Mouse (Mus musculus) Patski (cell line): Measurements from ENCODE around the gene Olfr926. TPM values are rescaled to one million over a fixed set of nuclear protein-coding genes. Genes with fewer than 3 reads are reported as not detected.
"Not testable (repeated sequence)": the region's sequence is repeated elsewhere in the genome, so short reads cannot be mapped to it uniquely, and the experiment has no call there.

Experiments
- ATAC-seq: fragments of 100-300 bp; one replicate; pipeline ENCODE4 v1.8.0; 2021
- CTCF ChIA-PET: fragments of 350-600 bp; sonication (Branson Sonifier 250); formaldehyde crosslinking; loops from one replicate; lab custom pipeline; 2022; ENCODE audit warnings: inconsistent platforms; lab: Charles Lee
- POLR2A ChIA-PET: fragments of 350-600 bp; sonication (Branson Sonifier 250); formaldehyde crosslinking; loops from one replicate; lab custom pipeline; 2022; ENCODE audit warnings: antibody characterized with exemption, inconsistent platforms; lab: Charles Lee
- DNase-seq: peaks from one replicate; pipeline ENCODE4 v3.0.0-alpha.2; 2011; ENCODE audit warnings: low read depth, low spot score
- H3K27me3 ChIP-seq: fragments of 371-371 bp; one replicate; pipeline ENCODE4 v1.5.1; 2021
- CTCF ChIP-seq: fragments of 100-300 bp; IDR thresholded peaks from one replicate; pipeline ENCODE4 v1.5.1; 2021
- in situ Hi-C: fragments of 300-500 bp; cut with MboI; formaldehyde crosslinking; loops from 3 replicates; pipeline ENCODE4 v1.11.1; 2018; ENCODE audit warnings: low pct_unique_long_range_greater_than_20kb, mixed read lengths
- polyA plus RNA-seq: library from polyadenylated mRNA; unstranded; gene quantifications from one replicate; pipeline ENCODE4 v1.2.3, GENCODE M21; 2021

Gene Olfr926
- polyA plus RNA-seq: not detected

- TF ChIP-seq CTCF: no peak
- ChIA-PET POLR2A (no interaction called here), CTCF (no interaction called here)
- H3K27me3 ChIP-seq: no peaks in the 10 kb centered on the region
- in situ Hi-C loops: no loop called here
- ATAC-seq (no peak), DNase-seq (no peak)
Measured at GRCm38 (mm10) chr9:38876826-38877225, at the start of gene Olfr926. TSS of gene Olfr926 (plus strand) at chr9:38877126.

DNA sequence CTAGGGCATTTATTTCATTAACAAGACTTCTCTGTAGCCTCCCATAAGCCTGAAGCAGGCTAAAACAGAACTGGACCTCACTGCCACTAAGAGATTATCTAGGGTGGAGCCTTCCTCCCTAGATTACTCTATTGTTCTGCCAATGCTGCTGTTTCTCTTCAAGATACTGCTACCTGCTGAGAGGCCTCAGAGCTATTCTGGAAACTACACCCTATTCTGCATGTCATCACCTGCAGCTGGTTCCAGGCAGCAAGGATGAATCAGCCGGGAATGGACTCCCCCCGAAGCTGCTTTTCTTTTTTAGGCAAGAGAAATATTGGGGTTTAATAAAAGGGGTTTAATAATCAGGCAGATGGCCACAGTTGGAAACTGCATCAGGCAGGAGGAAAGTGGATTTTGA, 43.9 kb upstream of the Olfr926 start:
- in situ Hi-C loops: no loop called here
- no peak for ATAC-seq
- ChIA-PET CTCF (no interaction called here), POLR2A (no interaction called here)
- H3K27me3 ChIP-seq: peaks cover 7% of the 10 kb centered on the region
- no peak for TF ChIP-seq CTCF
- no peak for DNase-seq

DNA sequence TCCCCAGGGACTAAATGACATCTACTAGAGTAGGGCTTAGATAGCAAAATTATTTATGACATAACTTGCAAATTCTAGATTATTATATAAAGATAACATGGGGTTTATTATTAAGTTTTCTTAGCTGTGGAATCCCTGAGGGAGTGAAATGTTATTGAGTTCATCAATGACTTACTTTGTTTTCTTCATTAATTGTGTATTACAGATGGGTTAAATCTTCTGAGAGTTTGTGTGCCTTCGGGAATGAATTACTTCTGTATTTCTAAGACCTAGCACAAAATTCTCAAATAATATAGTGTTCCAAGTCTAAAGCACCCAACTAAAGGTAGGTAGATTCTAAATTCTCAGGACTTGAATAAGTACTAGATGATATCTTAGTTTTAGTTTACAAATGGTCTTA, 32.8 kb upstream of the Olfr926 start, which contains the start of gene Olfr924:
Olfr924 (plus strand) TSS at position 301 of the 400 bp plus-strand sequence.
- TF ChIP-seq CTCF: no peak
- no peak for DNase-seq
- CTCF ChIA-PET: no interaction called here
- POLR2A ChIA-PET: no interaction called here
- ATAC-seq: no peak
- no peaks in the 10 kb centered on the region for H3K27me3 ChIP-seq
- in situ Hi-C loops: no loop called here

DNA sequence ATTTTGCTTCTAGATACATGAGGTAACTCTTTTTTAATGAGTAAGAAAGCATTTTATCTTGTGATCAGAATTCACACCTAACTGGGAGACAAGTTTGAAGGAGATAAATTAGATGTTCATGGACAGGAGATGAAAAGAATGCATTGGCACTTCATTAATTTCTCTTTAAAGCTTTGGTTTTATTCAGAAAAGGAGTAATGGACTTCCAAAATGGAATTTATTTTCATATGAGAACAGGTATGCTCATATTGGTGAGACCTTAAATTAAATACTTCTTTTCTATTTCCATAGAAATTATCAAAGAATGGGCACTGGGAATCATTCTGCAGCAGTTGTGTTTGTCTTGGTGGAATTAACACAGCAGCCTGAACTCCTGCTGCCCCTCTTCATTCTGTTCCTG, 22.2 kb upstream of the Olfr926 start, which contains the start of gene Olfr26:
Olfr26 (plus strand) TSS at position 301 of the 400 bp plus-strand sequence.
- POLR2A ChIA-PET: no interaction called here
- ATAC-seq: no peak
- no peak for TF ChIP-seq CTCF

DNA sequence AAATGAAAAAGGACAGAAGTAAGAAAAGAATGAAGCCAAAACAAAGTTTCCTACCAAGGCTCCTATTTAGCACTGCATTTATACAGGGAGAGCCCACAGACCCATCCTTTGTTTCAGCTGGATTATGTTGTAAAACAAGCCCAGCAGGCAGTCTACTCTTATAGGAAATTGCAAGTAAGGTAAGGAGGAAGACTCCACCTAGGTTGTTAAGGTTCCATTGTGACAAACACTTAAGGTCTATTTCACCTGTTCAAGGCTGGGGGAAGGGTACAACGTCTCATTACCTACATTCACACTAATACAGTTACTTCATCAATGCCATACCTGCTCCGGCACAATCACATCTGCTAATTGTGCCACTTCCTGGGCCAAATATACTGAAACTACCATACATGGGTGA, 2.0 kb upstream of the Olfr926 start:
- CTCF ChIA-PET, in situ Hi-C loops, ATAC-seq, H3K27me3 ChIP-seq, POLR2A ChIA-PET, DNase-seq: not testable (repeated sequence)

More for the DNA sequence above, 22.2 kb upstream of the Olfr926 start, which contains the start of gene Olfr26:
- DNase-seq: no peak
- in situ Hi-C loops: no loop called here
- CTCF ChIA-PET: no interaction called here
- H3K27me3 ChIP-seq: no peaks in the 10 kb centered on the region

Other genes with a start within 250 kb of the Olfr926 start
- gene Olfr916, start 217.3 kb upstream of the Olfr926 start, polyA plus RNA-seq: not detected
- gene Olfr917, start 211.3 kb upstream of the Olfr926 start, polyA plus RNA-seq: not detected
- gene Olfr918, start 202.5 kb upstream of the Olfr926 start, polyA plus RNA-seq: not detected
- not detected for gene Olfr919, start 173.5 kb upstream of the Olfr926 start, polyA plus RNA-seq
- 61.4 TPM for gene Vwa5a, start 158.9 kb upstream of the Olfr926 start, polyA plus RNA-seq
- 0.33 TPM for gene Olfr920, start 124.8 kb upstream of the Olfr926 start, polyA plus RNA-seq
- gene Olfr921, start 104.1 kb upstream of the Olfr926 start, polyA plus RNA-seq: not detected
- gene Olfr922, start 62.5 kb upstream of the Olfr926 start, polyA plus RNA-seq: not detected
- gene Olfr923, start 50.6 kb upstream of the Olfr926 start, polyA plus RNA-seq: not detected
- not detected for gene Olfr924, start 32.7 kb upstream of the Olfr926 start, polyA plus RNA-seq
- gene Olfr26, start 22.1 kb upstream of the Olfr926 start, polyA plus RNA-seq: not detected
- gene Olfr930, start 52.7 kb downstream of the Olfr926 start, polyA plus RNA-seq: not detected
- gene Olfr933, start 95.2 kb downstream of the Olfr926 start, polyA plus RNA-seq: not detected
- gene Olfr934, start 111.2 kb downstream of the Olfr926 start, polyA plus RNA-seq: not detected
- not detected for gene Olfr935, start 122.6 kb downstream of the Olfr926 start, polyA plus RNA-seq
- not detected for gene Olfr146, start 146.3 kb downstream of the Olfr926 start, polyA plus RNA-seq
- gene Olfr937, start 187.8 kb downstream of the Olfr926 start, polyA plus RNA-seq: not detected
- gene Olfr938, start 201.8 kb downstream of the Olfr926 start, polyA plus RNA-seq: not detected